Mouse (Mus musculus) small intestine, adult 2 months (tissue): Measurements from ENCODE around the gene H2afv. TPM values are rescaled to one million over a fixed set of nuclear protein-coding genes. Genes with fewer than 3 reads are reported as not detected.
"Not testable (repeated sequence)": the region's sequence is repeated elsewhere in the genome, so short reads cannot be mapped to it uniquely, and the experiment has no call there.

Experiments
- H3K27ac ChIP-seq: fragments of 200-500 bp; 2 replicates; pipeline ENCODE4 v1.5.1; 2012; ENCODE audit warnings: low read depth, low read length, control low read depth, inconsistent platforms; ENCODE audit not compliant: insufficient read depth
- H3K27me3 ChIP-seq: fragments of 200-500 bp; 2 replicates; pipeline ENCODE4 v1.6.1; 2012; ENCODE audit warnings: mild to moderate bottlenecking, moderate library complexity, low read length, inconsistent platforms; ENCODE audit not compliant: control insufficient read depth, insufficient read depth
- H3K36me3 ChIP-seq: fragments of 200-500 bp; 2 replicates; pipeline ENCODE4 v1.6.1; 2012; ENCODE audit warnings: mild to moderate bottlenecking, low read length, control low read depth, inconsistent platforms; ENCODE audit not compliant: control insufficient read depth, insufficient read depth
- H3K4me1 ChIP-seq: fragments of 200-500 bp; 2 replicates; pipeline ENCODE4 v1.6.1; 2012; ENCODE audit warnings: low read length, inconsistent platforms, mixed read lengths; ENCODE audit not compliant: control insufficient read depth, insufficient read depth, insufficient read length
- H3K4me3 ChIP-seq: fragments of 200-500 bp; 2 replicates; pipeline ENCODE4 v1.5.1; 2012; ENCODE audit warnings: low read depth, mild to moderate bottlenecking, control low read depth, inconsistent platforms, low read length, moderate library complexity
- CTCF ChIP-seq: fragments of 200-500 bp; IDR thresholded peaks from 2 replicates; pipeline ENCODE4 v1.5.1; 2012; ENCODE audit warnings: low read depth, mild to moderate bottlenecking, control low read depth, inconsistent platforms, low read length, moderate library complexity, mixed read lengths; ENCODE audit not compliant: insufficient replicate concordance, insufficient read length; ENCODE audit errors: extremely low read depth
- POLR2A ChIP-seq: fragments of 200-500 bp; IDR thresholded peaks from 2 replicates; pipeline ENCODE4 v1.6.1; 2012; ENCODE audit warnings: low read depth, mild to moderate bottlenecking, control low read depth, inconsistent platforms, low read length, moderate library complexity
- WGBS: fragments of 180-500 bp; shearing (Covaris S2); methylation state at CpG from one replicate; pipeline ENCODE4 v1.1.7; 2018; 5-methylcytosine and 5-hydroxymethylcytosine counted together
- polyA plus RNA-seq: library from polyadenylated mRNA; depleted of rRNA; stranded (reverse); fragments of >200 nt; gene quantifications from 2 replicates; pipeline ENCODE4 v1.2.3, GENCODE M21; 2012

H2afv gene
- polyA plus RNA-seq, 1 experiment = 141 TPM

DNA sequence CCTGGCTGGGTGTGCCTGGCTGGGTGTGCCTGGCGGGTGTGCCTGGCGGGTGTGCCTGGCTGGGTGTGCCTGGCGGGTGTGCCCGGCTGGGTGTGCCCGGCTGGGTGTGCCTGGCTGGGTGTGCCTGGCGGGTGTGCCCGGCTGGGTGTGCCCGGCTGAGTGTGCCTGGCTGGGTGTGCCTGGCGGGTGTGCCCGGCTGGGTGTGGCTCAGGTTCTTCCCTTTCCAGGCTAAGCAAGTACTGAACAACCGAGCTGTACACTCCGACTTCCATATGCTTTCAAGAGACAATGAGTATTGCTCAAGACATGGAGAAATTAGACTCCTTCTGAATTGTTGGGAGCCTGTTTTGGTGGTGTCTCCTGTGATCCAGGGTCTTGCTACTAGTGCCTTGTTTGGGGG, 31.0 kb downstream of the H2afv start:
- TF ChIP-seq CTCF = no peak
- no peak for TF ChIP-seq POLR2A
- 97% methylated on average over 8 of the region's 12 CpGs for WGBS
- peaks cover 4% of the 10 kb centered on the region; the same call in 1 of the 2 replicates for H3K4me1 ChIP-seq
- H3K4me3 ChIP-seq = no peak overlapping the region
- H3K36me3 ChIP-seq = no peaks in the 10 kb centered on the region
- H3K27me3 ChIP-seq = no peaks in the 10 kb centered on the region
- no peak overlapping the region for H3K27ac ChIP-seq

DNA sequence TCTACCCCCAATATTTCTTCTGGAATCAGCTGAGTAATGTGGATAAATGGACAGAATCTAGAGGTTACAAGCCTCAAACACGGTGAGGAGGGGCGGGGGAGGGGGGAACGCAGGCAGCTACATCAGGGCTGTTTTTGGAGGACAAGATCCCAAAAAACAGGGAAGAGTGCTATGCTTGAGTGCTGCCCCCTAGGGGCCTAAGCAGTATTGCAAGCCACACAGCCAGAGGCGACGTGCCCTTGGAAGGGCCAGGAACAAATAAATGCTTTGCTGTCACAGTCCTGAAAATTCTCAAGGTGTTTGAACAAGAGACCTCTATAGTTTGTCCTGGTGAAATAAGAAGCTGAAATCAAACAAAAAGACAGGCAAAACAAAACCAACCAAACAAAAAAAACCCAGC, 32.6 kb downstream of the H2afv start:
- H3K27ac ChIP-seq = no peak overlapping the region
- 10% methylated on average over 5 of the region's 5 CpGs for WGBS
- TF ChIP-seq POLR2A = no peak
- TF ChIP-seq CTCF = peak; percentile 88; the same call in 1 of the 2 replicates
- H3K4me1 ChIP-seq = peaks cover 4% of the 10 kb centered on the region; the same call in 1 of the 2 replicates
- no peaks in the 10 kb centered on the region for H3K36me3 ChIP-seq
- no peak overlapping the region for H3K4me3 ChIP-seq
- H3K27me3 ChIP-seq = no peaks in the 10 kb centered on the region

DNA sequence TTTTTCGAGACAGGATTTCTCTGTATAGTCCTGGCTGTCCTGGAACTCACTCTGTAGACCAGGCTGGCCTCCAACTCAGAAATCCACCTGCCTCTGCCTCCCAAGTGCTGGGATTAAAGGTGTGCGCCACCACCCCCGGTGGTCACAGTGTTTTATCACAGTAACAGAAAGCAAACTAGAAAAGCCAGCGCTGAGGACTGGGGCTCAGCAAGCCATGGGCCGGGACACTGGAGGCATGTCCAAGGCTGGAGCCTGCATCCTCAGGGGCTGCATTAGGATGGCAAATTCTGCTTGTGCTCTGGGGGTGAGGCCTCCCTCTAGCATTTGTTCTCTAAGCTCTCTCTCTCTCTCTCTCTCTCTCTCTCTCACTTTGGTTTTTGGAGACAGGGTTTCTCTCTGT, 33.5 kb downstream of the H2afv start:
- H3K27ac ChIP-seq, H3K36me3 ChIP-seq, H3K4me1 ChIP-seq, H3K27me3 ChIP-seq, H3K4me3 ChIP-seq: not testable (repeated sequence)
- whole genome bisulfite sequencing = 81% methylated on average over 5 of the region's 5 CpGs

DNA sequence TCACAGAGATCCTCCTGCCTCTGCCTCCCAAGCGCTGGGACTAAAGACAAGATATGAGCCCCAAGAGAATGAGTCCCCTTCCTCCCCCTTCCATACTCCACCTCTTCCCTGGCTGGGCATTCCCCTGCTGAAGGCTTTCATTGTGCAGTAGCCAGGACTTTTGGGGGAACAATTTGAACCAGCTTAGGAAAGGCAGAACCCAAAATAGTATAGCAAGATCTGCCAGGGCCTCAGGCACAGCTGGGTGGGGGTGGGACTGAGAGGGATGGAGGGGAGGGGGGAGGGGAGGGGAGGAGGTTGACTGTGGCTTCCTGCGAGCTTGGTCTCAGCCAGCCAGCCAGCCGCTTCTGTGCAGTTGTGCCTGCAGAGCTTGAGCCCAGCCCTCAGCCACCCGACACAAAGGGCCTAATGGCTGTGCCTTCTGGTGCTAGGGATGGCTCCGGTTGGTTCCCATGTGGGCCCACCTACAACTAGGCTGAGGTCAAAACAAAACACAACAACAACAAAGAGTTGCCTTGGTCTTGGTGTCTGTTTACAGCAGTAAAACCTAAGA, 34.1 kb downstream of the H2afv start:
- no peak overlapping the region for H3K27ac ChIP-seq
- no peaks in the 10 kb centered on the region for H3K27me3 ChIP-seq
- H3K36me3 ChIP-seq = peaks cover 6% of the 10 kb centered on the region
- TF ChIP-seq POLR2A (no peak), CTCF (no peak)
- H3K4me3 ChIP-seq = no peak overlapping the region
- H3K4me1 ChIP-seq = peaks cover 6% of the 10 kb centered on the region
- 64% methylated on average over 5 of the region's 5 CpGs for WGBS

DNA sequence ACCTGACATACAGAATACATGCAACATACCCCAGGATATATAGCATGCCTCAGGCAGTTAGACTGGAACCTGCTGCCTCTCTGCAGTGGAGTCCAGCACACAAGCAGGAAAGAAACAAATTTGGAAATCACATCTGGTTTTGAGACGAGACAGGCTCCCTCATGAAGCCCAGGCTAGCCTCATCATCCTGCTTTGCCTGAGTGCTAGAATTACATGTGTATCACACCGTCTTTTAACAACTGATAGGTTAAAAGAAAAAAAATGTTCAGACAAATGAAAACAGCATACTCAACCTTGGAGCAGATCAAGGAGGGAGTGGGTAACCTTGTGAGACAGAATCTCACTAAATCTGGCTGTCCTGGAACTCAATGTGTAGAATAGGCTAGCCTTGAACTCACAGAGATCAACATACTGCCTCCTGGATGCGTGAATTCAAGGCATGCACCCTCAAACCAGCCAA, 37.1 kb downstream of the H2afv start:
- H3K27me3 ChIP-seq = no peaks in the 10 kb centered on the region
- WGBS = 90% methylated on average over 3 of the region's 3 CpGs
- no peak overlapping the region for H3K27ac ChIP-seq
- TF ChIP-seq POLR2A (no peak), CTCF (no peak)
- peaks cover 35% of the 10 kb centered on the region for H3K36me3 ChIP-seq
- peaks cover 2% of the 10 kb centered on the region; the same call in 1 of the 2 replicates for H3K4me1 ChIP-seq
- H3K4me3 ChIP-seq = no peak overlapping the region

DNA sequence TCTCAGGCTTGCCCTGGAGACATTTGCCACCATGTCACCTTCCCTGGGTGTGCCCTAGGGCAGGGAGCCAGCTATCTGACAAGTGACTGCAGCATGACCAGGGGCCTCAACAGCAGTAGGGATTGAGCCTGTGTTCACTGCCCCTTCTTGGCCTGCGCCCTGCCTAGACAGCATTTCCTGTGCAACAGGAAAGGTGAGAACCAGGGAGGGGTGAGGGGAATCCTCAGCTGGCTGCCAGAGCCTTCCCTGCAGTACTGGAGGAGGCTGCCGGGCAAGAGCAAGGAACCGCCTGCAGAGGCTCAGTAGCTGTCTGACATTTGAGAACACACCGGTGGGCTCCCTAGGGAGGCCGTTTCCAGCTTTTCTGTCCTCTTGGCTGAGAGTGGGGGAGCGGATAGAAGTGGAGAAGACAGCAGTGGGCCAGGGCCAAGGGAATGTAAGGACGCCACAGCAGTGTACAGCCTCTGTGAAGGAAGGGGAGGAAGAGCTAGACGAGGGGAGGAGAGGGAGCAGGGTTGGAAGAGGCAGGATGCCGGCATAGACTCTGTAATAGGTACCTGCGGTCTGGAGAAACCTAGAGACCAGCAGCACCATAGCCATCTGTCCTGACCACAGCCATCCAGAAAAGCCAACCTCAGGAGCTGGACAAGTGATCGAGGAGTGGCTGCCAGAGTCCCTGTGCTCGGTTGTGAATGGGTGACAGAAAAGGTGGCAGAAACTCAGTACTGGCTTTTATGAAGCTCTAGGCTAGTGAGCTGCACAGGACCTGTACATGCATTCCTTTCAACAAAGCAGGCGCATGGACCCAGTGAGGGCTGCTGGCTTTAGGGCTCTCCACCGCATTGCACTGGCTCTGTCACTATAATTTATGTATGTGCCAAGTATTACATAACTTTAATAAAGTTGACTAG, 37.7 kb downstream of the H2afv start:
- H3K27ac ChIP-seq = peak overlapping the region; percentile 36; the same call in 1 of the 2 replicates
- no peak overlapping the region for H3K4me3 ChIP-seq
- peaks cover 42% of the 10 kb centered on the region for H3K36me3 ChIP-seq
- H3K27me3 ChIP-seq = no peaks in the 10 kb centered on the region
- H3K4me1 ChIP-seq = peaks cover 2% of the 10 kb centered on the region; the same call in 1 of the 2 replicates
- 57% methylated on average over 14 of the region's 14 CpGs for WGBS
- TF ChIP-seq POLR2A = no peak
- no peak for TF ChIP-seq CTCF

DNA sequence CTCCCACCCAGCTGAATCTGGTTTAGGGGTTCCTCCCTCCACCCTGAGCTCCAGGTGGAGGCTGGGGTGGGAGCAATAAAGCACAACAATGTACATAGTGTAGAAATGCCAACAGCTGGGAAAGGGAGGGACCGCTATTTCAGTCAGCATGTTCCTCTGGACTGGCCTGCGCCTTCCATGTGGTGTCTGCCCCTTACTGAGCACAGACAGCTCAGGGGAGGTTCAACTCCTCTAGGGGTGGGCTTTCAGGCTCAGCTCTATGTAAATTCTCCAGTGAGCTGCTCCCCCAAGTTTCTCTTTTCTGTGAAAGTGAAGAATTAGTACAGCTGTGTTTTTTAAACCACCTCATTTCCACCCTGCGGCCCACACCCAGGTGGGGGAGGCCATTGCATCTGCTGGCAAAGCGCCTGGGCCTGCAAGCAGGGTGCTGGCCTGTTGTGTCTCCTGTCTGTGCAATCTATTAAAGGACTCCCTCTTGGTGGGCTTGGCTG, 38.6 kb downstream of the H2afv start:
- peaks cover 2% of the 10 kb centered on the region; the same call in 1 of the 2 replicates for H3K4me1 ChIP-seq
- 0 out of 2 replicates have a peak overlapping the region, but pooled peaks have one; percentile 30 for H3K27ac ChIP-seq
- no peak overlapping the region for H3K4me3 ChIP-seq
- H3K27me3 ChIP-seq = no peaks in the 10 kb centered on the region
- no peak for TF ChIP-seq CTCF
- no peak for TF ChIP-seq POLR2A
- WGBS = 68% methylated on average over 4 of the region's 4 CpGs
- peaks cover 50% of the 10 kb centered on the region for H3K36me3 ChIP-seq
